Mouse (Mus musculus): ENCODE results near the gene Zcchc4.

Gene Zcchc4

DNA sequence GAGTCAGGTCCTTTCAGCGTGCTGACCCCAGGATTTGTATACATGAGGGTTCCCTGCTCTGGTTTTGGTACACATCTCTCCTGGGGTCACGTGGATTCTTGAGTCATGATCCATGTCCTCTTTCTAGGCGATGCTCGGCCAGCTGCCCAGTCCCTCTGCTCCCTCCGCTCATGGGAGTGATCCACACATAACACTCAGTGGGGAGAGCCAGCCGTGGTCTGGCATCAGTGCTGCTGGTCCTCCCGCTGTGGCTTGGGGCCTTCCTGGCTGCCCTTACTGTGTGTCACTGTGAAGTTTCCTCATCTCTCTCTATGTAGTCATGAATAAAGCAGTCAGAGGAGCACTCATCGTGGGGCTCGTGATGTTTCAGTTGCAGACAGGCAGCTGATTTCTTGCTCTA, 18.9 kb downstream of the Zcchc4 start:
- DNase-seq (ENCODE audit: low read depth): no peak

GRCm38 (mm10) chr5:52799274-52799985, 24.2 kb downstream of the Zcchc4 start:
- no peak for DNase-seq (ENCODE audit: low read depth)

DNA sequence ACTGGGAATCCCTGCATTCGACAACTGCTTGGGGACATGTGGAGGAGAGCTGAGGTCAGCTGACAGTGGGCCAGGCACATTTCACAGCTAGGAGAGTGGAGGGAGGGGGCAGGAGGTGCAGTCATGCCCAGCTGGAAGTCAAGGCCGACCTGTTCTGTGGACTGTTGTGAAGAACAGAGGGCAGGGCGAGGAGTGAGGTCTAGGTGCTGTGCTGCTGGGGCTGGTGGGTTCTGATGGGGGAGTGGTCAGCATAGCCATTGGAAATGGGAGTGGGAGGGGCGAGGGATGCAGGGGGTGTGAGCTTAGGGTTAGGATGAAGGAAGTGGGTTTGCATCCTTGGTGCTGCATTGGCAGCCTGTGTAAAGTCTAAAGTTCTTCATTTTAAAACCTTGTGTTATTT, 30.6 kb downstream of the Zcchc4 start:
- DNase-seq (ENCODE audit: low read depth): no peak

GRCm38 (mm10) chr5:52806349-52806748, 31.1 kb downstream of the Zcchc4 start:
- no peak for DNase-seq (ENCODE audit: low read depth)

DNA sequence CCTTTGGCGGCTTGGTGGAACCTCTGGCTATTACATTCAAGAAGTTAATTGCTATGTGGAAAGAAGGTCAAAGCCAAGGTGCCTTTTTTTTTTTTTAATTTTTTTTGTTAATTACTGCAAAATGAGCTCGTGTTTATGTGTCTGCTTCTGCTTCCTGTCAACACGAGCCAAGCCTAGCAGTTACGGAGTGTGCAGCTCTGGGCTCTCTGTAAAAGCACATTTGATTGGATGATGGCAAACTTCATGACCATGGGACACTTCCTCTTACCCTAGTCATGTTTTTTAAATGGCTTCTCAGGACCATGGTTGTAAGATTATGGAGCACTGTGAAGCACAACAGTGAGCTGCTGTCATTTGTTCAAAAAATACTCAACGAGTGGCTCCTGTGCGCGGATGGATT, 31.8 kb downstream of the Zcchc4 start:
- no peak for DNase-seq (ENCODE audit: low read depth)

DNA sequence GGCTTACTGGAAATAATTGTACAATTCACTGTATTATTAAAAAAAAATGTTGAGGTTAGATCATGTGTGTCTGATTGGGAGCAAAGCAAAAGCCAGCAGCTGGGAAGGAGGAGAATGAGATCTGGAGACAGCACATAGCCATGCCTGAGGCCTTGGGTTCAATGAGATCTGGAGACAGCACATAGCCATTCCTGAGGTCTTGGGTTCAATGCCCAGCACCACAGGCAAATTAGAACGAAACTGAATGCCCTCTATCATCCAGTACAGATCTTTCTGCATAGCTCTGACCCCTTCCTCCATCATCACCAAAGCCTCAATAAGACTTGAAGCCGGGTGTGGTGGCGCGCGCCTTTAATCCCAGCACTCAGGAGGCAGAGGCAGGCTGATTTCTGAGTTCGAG, 35.2 kb downstream of the Zcchc4 start:
- no peak for DNase-seq (ENCODE audit: low read depth)

DNA sequence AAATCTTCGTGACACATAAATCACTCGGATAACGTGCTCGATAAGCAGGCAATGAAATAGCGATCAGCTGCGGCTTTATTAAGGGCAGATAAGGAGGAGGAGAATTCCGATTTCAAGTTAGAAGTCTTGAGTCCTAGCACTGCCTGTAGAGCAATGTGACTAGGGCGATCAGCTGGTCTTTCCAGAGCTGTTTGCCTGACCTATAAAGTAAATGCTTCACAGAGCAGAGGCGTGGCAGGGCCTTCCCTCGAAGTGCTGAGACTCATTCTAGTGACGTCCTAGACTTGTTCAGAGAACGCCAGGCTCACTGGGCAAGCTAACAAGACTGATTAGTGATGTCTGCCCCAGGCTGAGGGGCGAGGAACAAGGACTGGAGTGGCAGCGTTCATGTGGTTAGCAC, 35.8 kb downstream of the Zcchc4 start:
- no peak for DNase-seq (ENCODE audit: low read depth)

- no peak for DNase-seq (ENCODE audit: low read depth)
Measured at GRCm38 (mm10) chr5:52812456-52812855, 37.2 kb downstream of the Zcchc4 start.

- DNase-seq (ENCODE audit: low read depth): no peak
Measured at GRCm38 (mm10) chr5:52813312-52813711, 38.1 kb downstream of the Zcchc4 start.

DNA sequence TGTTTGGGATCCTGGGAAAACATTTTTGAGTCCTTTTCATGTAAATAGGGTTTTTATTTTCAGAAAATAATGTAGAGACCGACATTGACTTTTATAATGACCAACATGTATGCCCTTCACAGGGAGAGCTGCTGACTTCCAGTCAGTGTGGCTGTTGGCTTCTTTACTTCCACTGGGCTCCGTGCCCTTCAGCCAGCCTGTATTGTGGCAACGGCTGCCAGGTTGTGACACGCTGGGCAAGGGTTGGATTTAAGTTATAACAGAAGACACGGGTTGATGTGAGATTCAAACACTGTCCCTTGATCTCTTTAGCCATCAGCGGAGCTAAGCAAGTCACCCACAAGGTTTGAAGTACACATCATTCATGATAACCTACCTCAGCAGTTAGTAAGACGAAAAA, 43.5 kb downstream of the Zcchc4 start:
- DNase-seq (ENCODE audit: low read depth): no peak

DNA sequence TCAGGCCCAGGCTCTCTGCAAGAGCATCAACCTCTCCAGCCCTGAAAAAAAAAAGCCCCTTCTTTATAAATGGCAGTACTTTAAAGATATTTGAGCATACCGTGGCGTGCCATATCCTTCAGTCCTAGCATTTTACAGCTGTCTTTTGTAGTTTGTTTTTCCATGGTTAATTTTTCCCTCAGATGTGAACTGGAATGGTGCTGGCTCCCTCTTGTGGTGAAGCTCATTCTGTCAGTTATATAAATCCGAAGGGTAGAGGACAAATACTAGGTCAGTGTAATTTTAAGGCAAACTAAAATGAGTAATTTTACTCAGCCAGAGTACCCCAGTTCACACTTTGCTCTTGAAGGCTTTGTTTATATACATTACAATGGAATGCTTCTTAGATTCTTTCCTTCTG, 46.5 kb downstream of the Zcchc4 start:
- DNase-seq (ENCODE audit: low read depth): peak; percentile 20

GRCm38 (mm10) chr5:52827923-52828322, 52.7 kb downstream of the Zcchc4 start:
- no peak for DNase-seq (ENCODE audit: low read depth)

DNA sequence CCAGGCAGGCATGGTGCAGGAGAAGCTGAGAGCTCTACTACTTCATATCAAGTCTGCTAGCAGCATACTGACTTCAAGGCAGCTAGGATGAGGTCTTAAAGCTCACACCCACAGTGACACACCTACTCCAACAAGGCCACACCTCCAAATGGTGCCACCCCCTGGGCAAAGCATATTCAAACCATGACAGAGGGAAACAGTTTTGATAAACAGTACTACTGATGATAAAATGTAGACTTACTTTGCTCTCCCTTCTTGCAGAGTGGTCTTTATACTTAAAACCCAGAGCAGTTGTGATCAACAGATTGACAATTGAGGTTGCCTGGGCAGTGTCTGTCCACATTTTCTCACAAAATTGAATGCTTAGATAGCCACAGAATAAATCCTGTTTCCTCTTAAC, 57.8 kb downstream of the Zcchc4 start:
- peak; percentile 53 for DNase-seq (ENCODE audit: low read depth)

DNA sequence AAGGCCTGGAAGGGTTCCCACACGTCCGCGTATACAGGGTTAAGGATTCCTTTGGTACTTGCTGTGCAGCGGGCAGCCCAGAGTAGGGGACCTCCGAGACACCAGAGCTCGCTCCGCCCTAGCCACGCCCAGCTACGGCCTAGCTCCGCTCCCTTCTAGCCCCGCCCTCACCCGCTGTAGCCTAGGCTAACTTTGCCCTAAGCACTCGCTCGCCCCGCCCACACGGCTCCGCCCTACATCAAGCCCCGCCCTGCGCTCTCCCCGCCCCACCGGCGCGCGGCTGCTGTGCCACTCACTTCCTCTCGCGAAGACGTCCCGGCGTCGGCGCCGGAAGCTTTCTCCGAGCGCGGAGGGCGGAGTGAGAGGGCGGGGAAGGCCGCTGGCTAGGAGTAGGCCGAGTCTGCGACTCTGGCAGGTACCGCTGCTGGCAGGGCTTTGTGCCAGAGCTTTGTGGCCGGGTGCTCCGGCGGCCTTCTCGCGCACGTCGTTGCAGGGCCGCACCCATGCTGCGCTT, 58.6 kb downstream of the Zcchc4 start, which contains the start of gene Anapc4:
Gene Anapc4 (plus strand): TSS at position 252 of the 514 bp plus-strand sequence.
- peak; percentile 100 for DNase-seq (ENCODE audit: low read depth)

- DNase-seq (ENCODE audit: low read depth): no peak
Measured at GRCm38 (mm10) chr5:52834386-52834785, 59.2 kb downstream of the Zcchc4 start.

DNA sequence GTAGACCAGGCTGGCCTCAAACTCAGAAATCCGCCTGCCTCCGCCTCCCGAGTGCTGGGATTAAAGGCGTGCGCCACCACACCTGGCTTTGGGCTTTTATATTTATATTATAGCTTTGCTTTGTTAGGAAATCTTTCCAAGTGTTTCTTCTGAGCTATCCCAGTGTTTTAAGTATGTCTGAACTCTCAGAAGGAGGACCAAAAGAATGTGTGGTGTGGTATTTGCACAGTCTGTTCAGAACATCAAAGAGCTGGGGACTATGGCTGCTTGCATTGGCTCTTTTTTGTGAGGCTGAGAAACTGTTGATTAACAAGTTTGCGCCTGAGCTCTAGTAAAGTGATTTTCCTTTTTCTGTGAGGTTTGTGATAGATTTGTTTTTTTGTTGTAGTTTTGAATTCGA, 69.1 kb downstream of the Zcchc4 start:
- DNase-seq (ENCODE audit: low read depth): no peak

- DNase-seq (ENCODE audit: low read depth): no peak
Measured at GRCm38 (mm10) chr5:52855727-52856126, 80.5 kb downstream of the Zcchc4 start.

DNA sequence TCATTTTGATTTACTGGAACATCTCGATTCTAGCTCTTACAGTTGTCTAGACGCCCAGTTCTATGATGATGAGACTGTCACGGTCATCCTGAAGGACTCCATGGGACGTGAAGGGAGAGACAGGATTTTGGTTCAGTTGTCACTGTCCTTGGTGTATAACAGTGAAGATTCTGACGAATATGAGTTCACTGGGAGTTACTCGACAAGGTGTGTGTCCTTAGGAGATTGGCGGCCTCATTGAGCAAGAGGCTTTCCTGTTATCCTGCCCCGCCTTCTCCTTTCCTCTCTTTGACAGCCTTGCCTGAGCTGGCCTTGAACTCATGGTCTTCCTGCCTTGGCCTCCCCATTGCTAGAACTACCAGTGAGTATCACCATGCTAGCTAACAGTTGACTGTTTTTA, 89.2 kb downstream of the Zcchc4 start:
- DNase-seq (ENCODE audit: low read depth): no peak

- no peak for DNase-seq (ENCODE audit: low read depth)
Measured at GRCm38 (mm10) chr5:52865825-52866224, 90.6 kb downstream of the Zcchc4 start.

DNA sequence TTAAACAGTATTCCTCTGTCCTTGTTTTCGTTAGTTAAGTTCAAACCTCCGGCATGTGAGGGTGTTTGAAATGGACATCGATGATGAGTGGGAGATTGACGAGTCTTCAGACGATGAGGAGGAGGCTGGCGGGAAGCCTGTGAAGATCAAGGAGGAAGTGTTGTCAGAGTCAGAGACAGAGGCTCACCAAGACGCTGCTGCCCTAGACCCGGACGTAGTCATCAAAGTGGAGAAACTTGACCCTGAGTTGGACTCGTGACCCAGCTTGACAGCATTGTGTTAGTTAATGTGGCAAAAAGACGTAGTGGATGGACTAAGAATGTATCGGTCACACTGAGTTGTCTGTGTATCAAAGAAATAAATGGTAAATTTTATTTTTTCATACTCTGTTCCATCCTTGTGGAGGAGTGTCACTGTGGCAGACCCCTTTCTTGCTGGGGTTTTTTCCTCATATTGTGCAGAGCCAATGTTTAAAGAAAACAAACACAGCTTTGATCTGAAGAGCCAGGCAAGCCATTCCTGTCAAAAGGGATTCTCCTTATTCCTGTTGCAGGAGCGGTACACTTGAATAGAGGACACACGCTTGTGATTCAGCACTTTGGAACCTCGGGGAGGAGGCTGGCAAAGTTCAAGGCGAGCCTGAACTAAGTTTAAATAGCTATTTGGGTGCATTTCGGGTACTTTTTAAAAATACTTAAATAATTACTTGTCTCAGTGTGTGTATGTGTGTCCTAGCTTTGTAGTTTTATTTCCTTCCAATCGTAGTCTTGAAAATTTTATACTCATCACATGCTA, 91.3 kb downstream of the Zcchc4 start:
- no peak for DNase-seq (ENCODE audit: low read depth)

DNA sequence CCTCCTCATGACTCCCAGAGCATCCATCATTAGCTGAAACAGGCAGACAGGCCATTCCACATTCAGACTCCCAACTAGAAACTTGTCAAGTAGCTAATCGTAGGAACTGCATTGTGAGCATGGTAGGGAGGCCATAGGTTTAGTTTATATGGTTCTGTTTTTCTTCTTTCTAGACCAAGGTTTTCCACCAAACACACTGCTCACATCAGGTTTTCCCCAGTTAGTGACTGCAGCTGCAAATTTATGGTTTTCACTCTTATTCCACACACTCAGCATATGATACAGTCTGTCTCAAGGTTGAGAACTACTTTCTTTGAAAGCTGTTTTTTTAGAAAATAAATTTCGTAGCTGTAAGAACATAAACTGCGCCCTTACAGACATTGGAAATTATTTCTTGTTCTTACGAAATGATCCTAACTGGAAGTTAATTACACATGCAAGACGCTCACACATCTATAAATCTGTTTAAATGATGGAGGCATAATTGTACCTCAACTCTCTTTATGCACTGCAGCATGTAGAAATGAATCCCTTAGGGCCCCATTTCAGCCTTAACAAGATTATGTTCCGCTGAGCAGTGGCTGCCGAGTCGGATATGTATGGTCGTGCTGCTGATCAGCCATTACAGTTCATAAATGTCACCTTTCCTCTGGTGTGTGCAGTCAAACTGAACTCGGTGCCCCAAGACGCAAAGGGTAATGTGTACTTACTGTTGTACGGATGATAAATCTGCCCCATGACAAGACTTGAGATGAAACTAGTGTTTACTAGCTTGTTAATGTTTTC, 93.9 kb downstream of the Zcchc4 start:
- no peak for DNase-seq (ENCODE audit: low read depth)

DNA sequence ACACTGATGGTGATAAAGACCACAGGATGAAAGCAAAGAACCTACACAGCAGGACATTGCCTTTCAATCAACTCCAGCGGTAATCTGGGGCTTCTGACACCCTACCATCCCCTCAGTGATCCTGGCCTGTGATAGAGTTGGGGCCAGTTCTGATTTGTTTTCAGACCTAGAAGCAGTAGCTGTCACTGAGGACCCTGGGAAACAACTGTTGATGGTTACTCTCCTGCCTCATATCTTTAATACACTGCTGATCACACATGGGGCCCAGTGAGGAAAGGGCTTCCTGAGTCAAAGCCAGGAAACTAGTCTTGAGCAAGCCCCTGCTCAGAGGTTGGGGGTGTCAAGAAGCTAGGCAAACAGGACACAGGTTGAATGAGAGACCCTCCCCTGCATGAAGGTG, 96.3 kb downstream of the Zcchc4 start:
- no peak for DNase-seq (ENCODE audit: low read depth)

DNA sequence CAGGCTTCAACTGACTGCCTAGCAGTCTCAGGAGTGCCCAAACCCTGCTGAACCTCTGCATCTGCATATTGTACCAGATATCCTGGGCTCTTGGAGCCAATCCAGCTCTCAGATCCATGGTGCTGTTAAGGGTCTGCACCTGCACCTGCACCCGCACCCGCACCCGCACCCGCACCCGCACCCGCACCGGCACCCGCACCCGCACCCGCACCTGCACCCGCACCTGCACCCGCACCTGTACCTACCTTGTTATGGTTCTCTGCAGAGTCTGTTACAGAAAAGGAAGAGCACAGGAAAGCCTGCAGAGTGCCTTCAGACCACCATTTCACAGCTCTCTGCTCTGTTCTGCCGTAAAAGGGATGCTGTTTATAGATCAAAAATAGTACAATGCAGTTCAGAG, 96.8 kb downstream of the Zcchc4 start:
- no peak for DNase-seq (ENCODE audit: low read depth)

Data from naive thymus-derived CD4-positive, alpha-beta T cell, adult 2 months (primary cell).